Mouse (Mus musculus) olfactory bulb, adult 2 months (tissue): ENCODE data around the gene Kif5a.

Experiments
- CTCF ChIP-seq: fragments of 200-500 bp; IDR thresholded peaks from 2 replicates; pipeline ENCODE4 v1.5.1; 2012; ENCODE audit warnings: low read depth, mild to moderate bottlenecking, low read length, moderate library complexity; ENCODE audit not compliant: insufficient read depth
- POLR2A ChIP-seq: fragments of 200-500 bp; IDR thresholded peaks from 2 replicates; pipeline ENCODE4 v1.6.1; 2012; ENCODE audit warnings: mild to moderate bottlenecking, low read depth, low read length, moderate library complexity; ENCODE audit not compliant: insufficient read depth

DNA sequence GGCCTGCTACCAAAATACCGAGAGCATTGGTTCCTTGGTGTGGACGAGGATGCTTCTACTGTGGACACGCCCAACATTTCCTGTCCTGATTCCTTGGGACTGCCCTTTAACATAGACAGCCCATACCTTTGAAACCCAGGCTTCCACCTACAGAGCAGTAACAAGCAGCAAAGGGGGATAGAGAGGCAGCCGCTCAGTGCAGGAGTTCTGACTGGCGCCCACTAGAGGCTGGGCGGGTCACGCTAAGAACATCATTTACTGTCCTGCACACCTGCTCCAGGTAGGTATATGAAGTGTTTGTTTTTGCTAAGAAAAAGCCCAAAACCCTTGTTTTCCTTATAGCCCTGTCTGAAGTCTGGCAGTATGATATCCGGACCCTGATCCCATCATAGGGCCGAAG lies 30.0 kb downstream of the Kif5a start:
- no peak for TF ChIP-seq CTCF
- no peak for TF ChIP-seq POLR2A
